Mouse (Mus musculus) thymus, adult 2 months (tissue): ENCODE results near the gene Ahsa2. TPM values are rescaled to one million over a fixed set of nuclear protein-coding genes. Genes with fewer than 3 reads are reported as not detected.
"Not testable (repeated sequence)": the region's sequence is repeated elsewhere in the genome, so short reads cannot be mapped to it uniquely, and the experiment has no call there.

ENCODE experiments used
- DNase-seq: peaks from one replicate; pipeline ENCODE4 v3.0.0; 2021
- H3K27ac ChIP-seq: fragments of 200-500 bp; 2 replicates; pipeline ENCODE4 v1.5.1; 2012; ENCODE audit warnings: low read length, control low read depth; ENCODE audit not compliant: control insufficient read depth, insufficient read depth
- H3K27me3 ChIP-seq: fragments of 200-500 bp; 2 replicates; pipeline ENCODE4 v1.6.1; 2012; ENCODE audit warnings: mild to moderate bottlenecking, low read length, moderate library complexity, mixed read lengths; ENCODE audit not compliant: control insufficient read depth, insufficient read depth
- H3K36me3 ChIP-seq: fragments of 200-500 bp; 2 replicates; pipeline ENCODE4 v1.6.1; 2012; ENCODE audit warnings: mild to moderate bottlenecking, low read length, moderate library complexity; ENCODE audit not compliant: control insufficient read depth, insufficient read depth
- H3K4me1 ChIP-seq: fragments of 200-500 bp; replicated peaks from 2 replicates; pipeline ENCODE4 v1.6.1; 2012; ENCODE audit warnings: low read length; ENCODE audit not compliant: control insufficient read depth, insufficient read depth
- H3K4me3 ChIP-seq: fragments of 200-500 bp; 2 replicates; pipeline ENCODE4 v1.5.1; 2012; ENCODE audit warnings: mild to moderate bottlenecking, low read length, control low read depth, moderate library complexity; ENCODE audit not compliant: control insufficient read depth, insufficient read depth
- CTCF ChIP-seq: fragments of 200-500 bp; IDR thresholded peaks from 2 replicates; pipeline ENCODE4 v1.5.1; 2012; ENCODE audit warnings: mild to moderate bottlenecking, control low read depth, low read length, moderate library complexity, borderline replicate concordance; ENCODE audit not compliant: control insufficient read depth, poor library complexity, insufficient read depth; ENCODE audit errors: extremely low read depth
- POLR2A ChIP-seq: fragments of 200-500 bp; IDR thresholded peaks from 2 replicates; pipeline ENCODE4 v1.6.1; 2012; ENCODE audit warnings: mild to moderate bottlenecking, low read length, control low read depth, moderate library complexity; ENCODE audit not compliant: control insufficient read depth, poor library complexity, insufficient read depth; ENCODE audit errors: extremely low read depth
- WGBS: fragments of 180-500 bp; shearing (Covaris S2); methylation state at CpG from one replicate; pipeline ENCODE4 v1.1.7; 2018; 5-methylcytosine and 5-hydroxymethylcytosine counted together
- polyA plus RNA-seq: library from polyadenylated mRNA; depleted of rRNA; stranded (reverse); fragments of >200 nt; gene quantifications from 2 replicates; pipeline ENCODE4 v1.2.3, GENCODE M21; 2012; rRNA removed

Ahsa2 gene
- polyA plus RNA-seq: 9.0 and 9.6 TPM in 2 replicates

DNA sequence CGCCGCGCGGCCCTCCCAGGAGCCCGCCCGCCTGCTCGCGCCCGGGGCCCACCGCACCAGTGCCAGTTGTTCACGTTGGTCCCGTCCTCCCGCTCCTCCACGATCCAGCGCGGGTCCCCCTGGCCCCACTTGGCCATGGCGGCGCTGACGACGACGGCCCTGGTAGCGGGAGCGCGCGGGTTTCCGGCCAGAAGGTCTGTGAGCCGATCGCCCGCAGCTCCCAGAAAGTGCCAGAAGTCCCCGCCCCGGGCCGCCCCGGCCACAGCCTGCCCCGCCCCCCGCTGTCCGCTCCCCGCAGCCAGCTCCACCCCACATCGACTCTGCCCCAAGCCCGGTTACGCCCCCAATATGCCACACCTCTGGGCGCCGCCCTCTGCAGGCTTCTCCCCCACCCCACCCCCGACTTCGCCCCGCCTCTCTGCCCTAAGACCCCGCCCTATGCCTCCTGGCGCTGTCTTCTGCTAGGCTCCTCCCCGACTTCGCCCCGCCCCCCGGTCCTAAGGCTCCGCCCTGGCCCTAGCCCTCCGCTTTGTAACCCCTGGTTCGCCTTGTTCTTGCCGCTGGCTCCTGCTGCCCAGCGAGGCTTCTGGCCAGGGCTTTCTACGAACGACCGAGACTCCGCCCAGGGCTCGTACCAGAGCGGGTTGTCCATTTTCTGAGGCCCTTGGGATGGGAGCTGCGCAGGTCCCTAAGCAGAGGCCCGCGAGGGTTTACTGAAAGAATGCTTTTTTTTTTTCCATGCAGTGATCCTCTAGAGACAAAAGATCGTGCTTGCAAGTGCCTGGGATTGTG is at the start of gene Ahsa2:
Gene Ahsa2, minus strand, starts transcription at position 313 of the 792 bp plus-strand sequence.
- H3K4me3 ChIP-seq: peak within 1 kb of the TSS; percentile 83
- 0 out of 2 replicates have a peak, but pooled peaks have one; percentile 24 for TF ChIP-seq POLR2A
- no peak for TF ChIP-seq CTCF
- no peak within 1 kb of the TSS for H3K27ac ChIP-seq
- WGBS: 2% methylated on average over 59 of the region's 66 CpGs
- H3K36me3 ChIP-seq: peaks cover 2% of the 10 kb centered on the region; the same call in 1 of the 2 replicates
- DNase-seq: peak; percentile 98
- H3K4me1 ChIP-seq: peaks cover 7% of the 10 kb centered on the region
- no peaks in the 10 kb centered on the region for H3K27me3 ChIP-seq

DNA sequence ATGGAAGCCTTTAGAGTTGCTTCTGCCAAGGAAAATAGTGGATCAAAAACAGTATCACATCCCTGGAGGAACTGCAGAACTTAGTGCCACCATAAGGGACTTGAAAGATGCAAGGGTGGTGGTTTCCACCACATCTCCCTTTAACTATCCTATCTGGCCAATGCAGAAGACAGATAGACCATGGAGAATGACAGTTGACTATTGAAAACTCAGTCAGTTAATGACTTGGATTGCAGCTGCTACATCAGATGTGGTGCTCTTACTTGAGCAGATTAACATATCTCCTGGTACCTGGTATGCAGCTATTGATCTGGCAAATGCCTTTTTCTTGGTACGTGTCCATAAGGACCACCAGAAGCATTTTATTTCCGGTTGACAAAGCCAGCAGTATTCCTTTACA is 39.6 kb upstream of the Ahsa2 start:
- no peaks in the 10 kb centered on the region for H3K27me3 ChIP-seq
- TF ChIP-seq POLR2A: no peak
- no peak for TF ChIP-seq CTCF
- H3K4me3 ChIP-seq: no peak overlapping the region
- H3K4me1 ChIP-seq: no peaks in the 10 kb centered on the region
- H3K36me3 ChIP-seq: no peaks in the 10 kb centered on the region
- no peak for DNase-seq
- 92% methylated on average over 2 of the region's 2 CpGs for WGBS
- no peak overlapping the region for H3K27ac ChIP-seq

DNA sequence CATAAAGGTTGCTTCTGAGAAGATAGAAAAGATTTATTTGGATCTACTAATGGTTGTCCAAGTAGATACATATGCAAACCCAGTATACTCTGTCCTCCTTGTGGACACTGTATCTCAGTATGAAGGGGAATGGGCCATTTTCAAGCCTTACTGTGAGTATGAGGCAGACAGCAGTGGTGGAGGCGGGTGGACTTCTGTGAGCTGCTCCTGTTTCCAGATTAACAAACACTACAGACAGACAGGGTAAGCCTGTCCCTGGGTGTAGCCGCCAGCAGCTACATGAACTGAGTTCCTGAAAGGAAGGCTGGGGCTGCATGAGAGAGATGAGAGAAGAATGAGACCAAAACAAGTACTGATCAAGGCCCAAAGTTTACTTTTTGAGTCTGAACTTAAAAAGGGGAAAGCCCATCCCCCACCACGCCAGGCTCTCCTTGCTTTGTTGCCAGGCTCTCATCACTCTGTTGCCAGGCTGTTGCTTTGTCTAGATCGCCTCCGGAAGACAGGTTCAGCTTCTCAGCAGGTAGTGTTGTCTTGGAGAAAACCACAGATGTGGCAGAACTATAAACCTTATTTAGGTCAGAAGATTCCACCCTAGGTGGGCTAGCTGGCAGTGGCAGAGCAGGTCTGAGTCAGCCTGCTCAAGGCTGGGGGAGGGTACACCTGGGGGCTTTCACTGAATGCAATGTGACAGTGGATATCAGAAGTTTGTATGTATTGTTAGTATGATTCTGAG is 22.8 kb upstream of the Ahsa2 start, which contains the start of gene 1700093K21Rik:
Gene 1700093K21Rik, minus strand, starts transcription at position 683 of the 733 bp plus-strand sequence.
- WGBS: 87% methylated on average over 5 of the region's 5 CpGs
- Histone ChIP-seq H3K36me3 (no peaks in the 10 kb centered on the region), H3K27ac (no peak within 1 kb of the TSS), H3K4me1 (no peaks in the 10 kb centered on the region; the same call in 1 of the 2 replicates), H3K27me3 (no peaks in the 10 kb centered on the region), H3K4me3 (no peak within 1 kb of the TSS)
- TF ChIP-seq CTCF (no peak), POLR2A (no peak)
- DNase-seq: no peak

DNA sequence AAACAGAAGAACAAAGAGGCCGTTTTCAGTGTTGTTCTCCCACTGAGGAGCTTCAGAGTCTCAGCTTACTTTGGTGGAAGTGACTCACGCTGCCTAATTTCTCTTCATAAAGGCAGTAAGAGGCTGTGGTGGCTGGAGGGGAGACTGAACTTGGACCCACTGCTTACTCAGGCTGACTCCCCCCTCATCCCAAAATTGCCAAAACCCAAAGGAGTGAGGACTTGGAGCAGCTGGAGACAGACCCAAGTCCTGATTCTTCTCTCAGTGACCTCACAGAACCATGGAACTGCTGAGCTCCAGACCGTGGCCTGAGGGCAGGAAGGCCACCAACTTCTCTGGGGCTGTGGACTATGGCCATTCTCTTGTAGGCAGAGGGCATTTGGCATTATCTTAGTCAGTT is 21.2 kb upstream of the Ahsa2 start:
- Histone ChIP-seq H3K4me1 (no peaks in the 10 kb centered on the region; the same call in 1 of the 2 replicates), H3K4me3 (no peak overlapping the region), H3K27me3 (no peaks in the 10 kb centered on the region), H3K27ac (no peak overlapping the region), H3K36me3 (no peaks in the 10 kb centered on the region)
- TF ChIP-seq CTCF (no peak), POLR2A (no peak)
- WGBS: 91% methylated on average over 3 of the region's 3 CpGs
- DNase-seq: no peak

DNA sequence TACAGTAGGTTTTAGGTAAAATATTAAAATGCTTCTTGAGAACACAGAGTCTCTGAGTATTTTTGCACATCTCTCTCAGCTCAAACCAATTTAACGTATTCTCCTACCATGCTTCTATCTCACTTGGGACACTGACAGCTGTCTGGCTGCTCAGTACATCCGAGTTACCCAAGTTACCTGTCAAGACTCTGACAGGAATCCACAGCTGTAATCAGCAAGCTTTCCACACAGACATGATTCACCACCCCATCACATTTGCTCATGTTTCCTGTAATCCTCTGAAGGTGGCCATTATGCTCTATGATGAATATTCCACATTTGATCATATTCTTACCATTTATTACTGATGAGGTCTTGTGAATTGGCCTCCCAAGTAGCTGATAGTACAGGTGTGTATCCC is 17.5 kb upstream of the Ahsa2 start:
- TF ChIP-seq POLR2A (no peak), CTCF (no peak)
- 83% methylated on average over 2 of the region's 2 CpGs for WGBS
- H3K27me3 ChIP-seq: no peaks in the 10 kb centered on the region
- no peak overlapping the region for H3K27ac ChIP-seq
- H3K4me1 ChIP-seq: no peaks in the 10 kb centered on the region
- H3K36me3 ChIP-seq: no peaks in the 10 kb centered on the region
- no peak for DNase-seq
- no peak overlapping the region for H3K4me3 ChIP-seq

DNA sequence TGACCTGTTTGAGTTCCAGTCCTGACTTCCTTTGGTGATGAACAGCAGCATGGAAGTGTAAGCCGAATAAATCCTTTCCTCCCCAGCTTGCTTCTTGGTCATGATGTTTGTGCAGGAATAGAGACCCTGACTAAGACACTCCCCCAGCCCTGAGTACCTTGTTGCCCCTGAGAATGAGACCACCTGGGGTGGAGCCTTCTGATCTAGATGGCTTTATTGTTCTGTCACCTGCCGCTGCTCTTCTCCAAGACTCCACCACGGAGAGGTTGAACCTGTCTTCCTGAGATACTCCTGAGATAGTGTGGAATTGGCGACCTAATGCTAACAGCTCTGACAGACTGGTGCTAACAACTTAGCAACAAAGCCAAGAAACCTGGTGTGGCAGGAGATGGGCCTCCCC is 17.0 kb upstream of the Ahsa2 start:
- DNase-seq, H3K27me3 ChIP-seq: not testable (repeated sequence)

DNA sequence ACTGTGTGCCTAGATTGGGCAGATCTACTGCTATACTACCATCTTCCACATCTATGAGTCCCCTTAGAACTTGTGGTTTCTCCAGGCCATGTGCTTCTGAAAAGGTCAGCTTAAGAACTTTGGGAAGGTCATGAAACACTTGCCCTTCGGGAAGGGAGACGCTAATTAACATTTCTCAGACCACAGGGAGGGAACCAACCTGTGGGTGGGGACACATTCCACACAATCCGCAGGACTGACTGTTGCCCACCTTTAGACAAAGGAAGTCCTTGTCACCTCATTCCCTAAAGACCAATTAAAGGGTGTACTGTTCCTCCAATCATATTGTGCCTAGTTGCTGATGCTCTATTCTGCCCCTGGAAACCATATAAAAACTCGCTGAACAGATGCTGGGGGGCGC is 7.0 kb upstream of the Ahsa2 start:
- H3K27ac ChIP-seq, H3K36me3 ChIP-seq, H3K27me3 ChIP-seq, H3K4me3 ChIP-seq, H3K4me1 ChIP-seq, DNase-seq: not testable (repeated sequence)
- 96% methylated on average over 5 of the region's 5 CpGs for WGBS

More for the DNA sequence above, 17.0 kb upstream of the Ahsa2 start:
- not testable (repeated sequence) for H3K27ac ChIP-seq, H3K36me3 ChIP-seq, H3K4me1 ChIP-seq, H3K4me3 ChIP-seq
- 78% methylated on average over 4 of the region's 4 CpGs for WGBS
